Mouse (Mus musculus) G1E (cell line): ENCODE measurements at regions not wholly inside any gene's neighbourhood (a gene's known extent, or its start where the extent isn't known, plus 50 kb on each side); places are given as distances from the start of the nearest gene placed in this dataset.

Source experiments
- CTCF ChIP-seq: IDR thresholded peaks from 2 replicates; pipeline ENCODE4 v1.5.1; 2012; ENCODE audit warnings: low read depth, low read length, inconsistent platforms, mixed read lengths
- GATA1 ChIP-seq: IDR thresholded peaks from 2 replicates; pipeline ENCODE4 v1.6.1; 2012; ENCODE audit warnings: borderline replicate concordance, low read length, inconsistent platforms, mixed read lengths
- GATA2 ChIP-seq: IDR thresholded peaks from 2 replicates; pipeline ENCODE4 v1.6.1; 2012; ENCODE audit warnings: low read depth, low read length, inconsistent platforms, borderline replicate concordance

DNA sequence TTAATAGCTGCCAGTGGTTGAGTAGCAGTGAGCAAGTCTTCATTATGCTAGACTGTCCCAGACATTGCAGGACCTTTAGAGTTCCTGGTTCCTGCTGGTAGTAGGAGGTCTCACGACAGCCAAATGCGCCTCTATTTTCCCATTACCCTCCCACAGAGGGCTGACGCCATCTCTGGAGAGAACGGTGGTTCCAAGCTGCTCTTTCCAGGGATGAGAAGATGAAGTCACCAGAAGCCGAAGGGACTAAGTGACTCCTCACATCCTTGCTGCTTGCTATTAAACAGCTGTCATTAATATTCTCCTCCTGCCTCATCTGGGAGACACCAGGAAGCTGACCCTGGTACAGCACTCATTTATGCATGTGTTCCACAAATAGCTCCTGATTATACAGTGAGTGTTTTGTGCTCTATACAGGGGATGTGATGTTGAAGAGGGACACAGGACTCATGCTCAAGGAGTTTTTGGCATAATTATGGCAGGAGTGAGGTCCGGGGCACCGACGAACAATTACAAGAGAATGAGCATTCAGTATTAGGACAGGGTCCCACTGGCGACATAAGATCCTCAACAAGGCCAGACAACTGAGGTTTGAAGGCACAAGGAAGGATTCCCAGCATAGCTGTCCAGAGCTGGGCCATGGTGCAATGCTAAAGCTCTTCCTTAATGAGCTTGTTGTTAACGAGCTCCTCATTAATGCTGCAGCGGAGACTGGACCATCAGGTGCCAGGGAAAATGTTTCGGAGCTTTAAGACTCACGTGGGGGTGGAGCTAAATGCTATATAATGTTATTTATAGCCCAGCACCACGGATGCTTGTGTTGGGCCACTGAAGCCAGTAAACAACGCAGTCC, 145.6 kb downstream of the Kit start:
- TF ChIP-seq CTCF (no peak), GATA1 (no peak), GATA2 (no peak)
